In genomic region chr7:25241062-25241461, GRCm38 (mm10) we compare ENCODE assay signal across 8 mouse cellular contexts. TPM values are rescaled to one million over a fixed set of nuclear protein-coding genes. Genes with fewer than 3 reads are reported as not detected.
A peak's percentile ranks its signal among the peaks of the same experiment; 100 is the strongest.
DNase-seq lines count a peak whose midpoint lies in the region; ATAC-seq lines count a peak whose summit lies in the region.

No protein-coding gene starts in this region.

- H3K4me1 ChIP-seq in intestine, embryonic 15.5 days (replicated peaks): peaks cover 32% of the 10 kb centered on the region
- peaks cover 23% of the 10 kb centered on the region for H3K4me1 ChIP-seq in intestine, embryonic 16.5 days (ENCODE audit: control insufficient read depth, insufficient read depth, low read length)
- H3K4me1 ChIP-seq in hindbrain, embryonic 13.5 days (replicated peaks): peaks cover 28% of the 10 kb centered on the region
- H3K4me1 ChIP-seq in limb, embryonic 12.5 days (replicated peaks): peaks cover 43% of the 10 kb centered on the region

- no peak overlapping the region for H3K4me2 ChIP-seq in intestine, embryonic 15.5 days (replicated peaks)
- H3K4me2 ChIP-seq in intestine, embryonic 16.5 days (ENCODE audit: low read depth, low read length): no peak overlapping the region
- no peak overlapping the region for H3K4me2 ChIP-seq in hindbrain, embryonic 13.5 days
- no peak overlapping the region for H3K4me2 ChIP-seq in limb, embryonic 12.5 days

- DNase-seq in R1 (ENCODE audit: low read depth, low spot score): peak; percentile 77
- DNase-seq in right cerebral cortex, adult 2 months (ENCODE audit: low spot score in 2 of 2): peak; percentile 82 to 88
- DNase-seq in urinary bladder, postnatal 10 days (ENCODE audit: low spot score): no peak

- WGBS in intestine, embryonic 15.5 days: 30% methylated on average over 2 of the region's 2 CpGs
- 26% methylated on average over 2 of the region's 2 CpGs for WGBS in intestine, embryonic 16.5 days
- 47% methylated on average over 2 of the region's 2 CpGs for WGBS in hindbrain, embryonic 13.5 days
- 22% methylated on average over 2 of the region's 2 CpGs for WGBS in limb, embryonic 12.5 days

- no peaks in the 10 kb centered on the region for H3K9me3 ChIP-seq in intestine, embryonic 15.5 days
- H3K9me3 ChIP-seq in intestine, embryonic 16.5 days (ENCODE audit: control insufficient read depth, low read length): no peaks in the 10 kb centered on the region
- no peaks in the 10 kb centered on the region for H3K9me3 ChIP-seq in hindbrain, embryonic 13.5 days
- H3K9me3 ChIP-seq in limb, embryonic 12.5 days: no peaks in the 10 kb centered on the region

- no peaks in the 10 kb centered on the region for H3K27me3 ChIP-seq in intestine, embryonic 15.5 days (replicated peaks)
- H3K27me3 ChIP-seq in intestine, embryonic 16.5 days (replicated peaks; ENCODE audit: control insufficient read depth, insufficient read depth, low read length): no peaks in the 10 kb centered on the region
- no peaks in the 10 kb centered on the region for H3K27me3 ChIP-seq in hindbrain, embryonic 13.5 days
- no peaks in the 10 kb centered on the region for H3K27me3 ChIP-seq in limb, embryonic 12.5 days

- H3K27ac ChIP-seq in intestine, embryonic 15.5 days: peak overlapping the region; percentile 38
- H3K27ac ChIP-seq in intestine, embryonic 16.5 days (ENCODE audit: low read length): no peak overlapping the region
- peak overlapping the region; percentile 30; the same call in 1 of the 2 replicates for H3K27ac ChIP-seq in hindbrain, embryonic 13.5 days
- peak overlapping the region; percentile 8 for H3K27ac ChIP-seq in limb, embryonic 12.5 days

- no peak overlapping the region for H3K4me3 ChIP-seq in intestine, embryonic 15.5 days (replicated peaks)
- no peak overlapping the region for H3K4me3 ChIP-seq in intestine, embryonic 16.5 days (ENCODE audit: low read length)
- no peak overlapping the region for H3K4me3 ChIP-seq in hindbrain, embryonic 13.5 days
- H3K4me3 ChIP-seq in limb, embryonic 12.5 days (replicated peaks): 0 out of 2 replicates have a peak overlapping the region, but pooled peaks have one; percentile 11

- peaks cover 12% of the 10 kb centered on the region for H3K36me3 ChIP-seq in intestine, embryonic 15.5 days
- peaks cover 14% of the 10 kb centered on the region; the same call in 1 of the 2 replicates for H3K36me3 ChIP-seq in intestine, embryonic 16.5 days (ENCODE audit: control insufficient read depth, insufficient read depth, low read length)
- peaks cover 11% of the 10 kb centered on the region for H3K36me3 ChIP-seq in hindbrain, embryonic 13.5 days
- peaks cover 49% of the 10 kb centered on the region for H3K36me3 ChIP-seq in limb, embryonic 12.5 days

- no peak for ATAC-seq in intestine, embryonic 15.5 days
- ATAC-seq in intestine, embryonic 16.5 days: no peak
- peak; percentile 39 for ATAC-seq in frontal cortex, adult (ENCODE audit: low TSS enrichment)
- no peak for ATAC-seq in hindbrain, embryonic 13.5 days (ENCODE audit: low FRiP score)
- no peak for ATAC-seq in limb, embryonic 12.5 days (ENCODE audit: insufficient number of reproducible peaks, insufficient read depth, low FRiP score, low TSS enrichment, low read depth)

- no peak overlapping the region for H3K9ac ChIP-seq in intestine, embryonic 15.5 days
- H3K9ac ChIP-seq in intestine, embryonic 16.5 days (ENCODE audit: low read depth, low read length): no peak overlapping the region
- no peak overlapping the region for H3K9ac ChIP-seq in hindbrain, embryonic 13.5 days
- H3K9ac ChIP-seq in limb, embryonic 12.5 days (replicated peaks): no peak overlapping the region

RNA-seq across cellular contexts. Expression of gene Gsk3a, which starts 3.4 kb away (rescaled TPM):
- 8.0 and 10.3 TPM in 2 replicates for polyA plus RNA-seq in intestine, embryonic 15.5 days (2015; fragmentation: Nextera tagmentation; extraction: Ambion mirVana)
- polyA plus RNA-seq in intestine, embryonic 16.5 days (2015; fragmentation: Nextera tagmentation; extraction: Ambion mirVana): 4.0 and 5.9 TPM in 2 replicates
- polyA plus RNA-seq in hindbrain, embryonic 13.5 days (2015; fragmentation: Nextera tagmentation; extraction: Ambion mirVana): 13.9 and 14.6 TPM in 2 replicates
- 16.9 and 19.4 TPM in 2 replicates for polyA plus RNA-seq in limb, embryonic 12.5 days (2016; fragmentation: Nextera tagmentation; extraction: Ambion mirVana)

RNA-seq across cellular contexts. Expression of gene Erf, which starts 9.5 kb away (rescaled TPM):
- polyA plus RNA-seq in intestine, embryonic 15.5 days (2015; fragmentation: Nextera tagmentation; extraction: Ambion mirVana): 14.8 TPM in 2 replicates
- 6.6 and 7.9 TPM in 2 replicates for polyA plus RNA-seq in intestine, embryonic 16.5 days (2015; fragmentation: Nextera tagmentation; extraction: Ambion mirVana)
- polyA plus RNA-seq in hindbrain, embryonic 13.5 days (2015; fragmentation: Nextera tagmentation; extraction: Ambion mirVana): 4.0 and 4.2 TPM in 2 replicates
- polyA plus RNA-seq in limb, embryonic 12.5 days (2016; fragmentation: Nextera tagmentation; extraction: Ambion mirVana): 22.3 and 24.3 TPM in 2 replicates

RNA-seq across cellular contexts. Expression of gene Zfp526, which starts 19.8 kb away (rescaled TPM):
- polyA plus RNA-seq in intestine, embryonic 15.5 days (2015; fragmentation: Nextera tagmentation; extraction: Ambion mirVana): 2.6 and 2.8 TPM in 2 replicates
- polyA plus RNA-seq in intestine, embryonic 16.5 days (2015; fragmentation: Nextera tagmentation; extraction: Ambion mirVana): 1.9 and 2.3 TPM in 2 replicates
- polyA plus RNA-seq in hindbrain, embryonic 13.5 days (2015; fragmentation: Nextera tagmentation; extraction: Ambion mirVana): 1.6 and 1.9 TPM in 2 replicates
- 3.1 and 3.4 TPM in 2 replicates for polyA plus RNA-seq in limb, embryonic 12.5 days (2016; fragmentation: Nextera tagmentation; extraction: Ambion mirVana)

RNA-seq across cellular contexts. Expression of gene Dedd2, which starts 20.6 kb away (rescaled TPM):
- 13.2 and 13.5 TPM in 2 replicates for polyA plus RNA-seq in intestine, embryonic 15.5 days (2015; fragmentation: Nextera tagmentation; extraction: Ambion mirVana)
- polyA plus RNA-seq in intestine, embryonic 16.5 days (2015; fragmentation: Nextera tagmentation; extraction: Ambion mirVana): 11.3 and 11.9 TPM in 2 replicates
- polyA plus RNA-seq in hindbrain, embryonic 13.5 days (2015; fragmentation: Nextera tagmentation; extraction: Ambion mirVana): 14.0 and 15.4 TPM in 2 replicates
- 12.2 and 13.6 TPM in 2 replicates for polyA plus RNA-seq in limb, embryonic 12.5 days (2016; fragmentation: Nextera tagmentation; extraction: Ambion mirVana)

RNA-seq across cellular contexts. Expression of gene Cic, which starts 26.4 kb away (rescaled TPM):
- 26.1 and 26.6 TPM in 2 replicates for polyA plus RNA-seq in intestine, embryonic 15.5 days (2015; fragmentation: Nextera tagmentation; extraction: Ambion mirVana)
- 17.3 and 19.9 TPM in 2 replicates for polyA plus RNA-seq in intestine, embryonic 16.5 days (2015; fragmentation: Nextera tagmentation; extraction: Ambion mirVana)
- 36.9 and 42.4 TPM in 2 replicates for polyA plus RNA-seq in hindbrain, embryonic 13.5 days (2015; fragmentation: Nextera tagmentation; extraction: Ambion mirVana)
- 34.9 and 38.7 TPM in 2 replicates for polyA plus RNA-seq in limb, embryonic 12.5 days (2016; fragmentation: Nextera tagmentation; extraction: Ambion mirVana)
